Mouse (Mus musculus): ENCODE results near the gene Evc2.
A peak's percentile ranks its signal among the peaks of the same experiment; 100 is the strongest.

Gene Evc2

GRCm38 (mm10) chr5:37338288-37338687 lies at the start of gene Evc2:
Gene Evc2 (plus strand): TSS chr5:37338499.
- DNase-seq (ENCODE audit: low read depth, low spot score), result peak; percentile 87

GRCm38 (mm10) chr5:37289236-37289635 lies 49.1 kb upstream of the Evc2 start:
- DNase-seq (ENCODE audit: low read depth, low spot score), result peak; percentile 78

- DNase-seq (ENCODE audit: low read depth, low spot score), result peak; percentile 50
Measured at GRCm38 (mm10) chr5:37290983-37291382, 47.3 kb upstream of the Evc2 start.

GRCm38 (mm10) chr5:37296717-37297116 lies 41.6 kb upstream of the Evc2 start:
- DNase-seq (ENCODE audit: low read depth, low spot score), result peak; percentile 36

- DNase-seq (ENCODE audit: low read depth, low spot score), result peak; percentile 63
Measured at GRCm38 (mm10) chr5:37298370-37298769, 39.9 kb upstream of the Evc2 start.

- no peak for DNase-seq (ENCODE audit: low read depth, low spot score)
Measured at GRCm38 (mm10) chr5:37310026-37310425, 28.3 kb upstream of the Evc2 start.

- DNase-seq (ENCODE audit: low read depth, low spot score), result no peak
Measured at GRCm38 (mm10) chr5:37312980-37313722, 25.1 kb upstream of the Evc2 start.

- DNase-seq (ENCODE audit: low read depth, low spot score), result no peak
Measured at GRCm38 (mm10) chr5:37318715-37319114, 19.6 kb upstream of the Evc2 start.

- peak; percentile 80 for DNase-seq (ENCODE audit: low read depth, low spot score)
Measured at GRCm38 (mm10) chr5:37320174-37320573, 18.1 kb upstream of the Evc2 start.

- peak; percentile 62 for DNase-seq (ENCODE audit: low read depth, low spot score)
Measured at GRCm38 (mm10) chr5:37320761-37321160, 17.5 kb upstream of the Evc2 start.

GRCm38 (mm10) chr5:37326675-37327074 lies 11.6 kb upstream of the Evc2 start:
- DNase-seq (ENCODE audit: low read depth, low spot score), result no peak

GRCm38 (mm10) chr5:37330449-37331132 lies 7.7 kb upstream of the Evc2 start:
- DNase-seq (ENCODE audit: low read depth, low spot score), result no peak

GRCm38 (mm10) chr5:37331133-37331505 lies 7.2 kb upstream of the Evc2 start:
- no peak for DNase-seq (ENCODE audit: low read depth, low spot score)

- DNase-seq (ENCODE audit: low read depth, low spot score), result no peak
Measured at GRCm38 (mm10) chr5:37332066-37332465, 6.2 kb upstream of the Evc2 start.

- no peak for DNase-seq (ENCODE audit: low read depth, low spot score)
Measured at GRCm38 (mm10) chr5:37335061-37335460, 3.2 kb upstream of the Evc2 start.

- peak; percentile 41 for DNase-seq (ENCODE audit: low read depth, low spot score)
Measured at GRCm38 (mm10) chr5:37336485-37337105, 1.7 kb upstream of the Evc2 start, which contains the start of gene Evc. Gene Evc (minus strand): TSS chr5:37336894.

GRCm38 (mm10) chr5:37337696-37338095 lies 603 bp upstream of the Evc2 start:
- no peak for DNase-seq (ENCODE audit: low read depth, low spot score)

GRCm38 (mm10) chr5:37343962-37344361 lies 5.7 kb downstream of the Evc2 start:
- peak; percentile 62 for DNase-seq (ENCODE audit: low read depth, low spot score)

- peak; percentile 56 for DNase-seq (ENCODE audit: low read depth, low spot score)
Measured at GRCm38 (mm10) chr5:37351791-37352190, 13.5 kb downstream of the Evc2 start.

GRCm38 (mm10) chr5:37354385-37354784 lies 16.1 kb downstream of the Evc2 start:
- peak; percentile 67 for DNase-seq (ENCODE audit: low read depth, low spot score)

GRCm38 (mm10) chr5:37356027-37356426 lies 17.7 kb downstream of the Evc2 start:
- peak; percentile 20 for DNase-seq (ENCODE audit: low read depth, low spot score)

- DNase-seq (ENCODE audit: low read depth, low spot score), result no peak
Measured at GRCm38 (mm10) chr5:37362618-37363017, 24.3 kb downstream of the Evc2 start.

GRCm38 (mm10) chr5:37363284-37363683 lies 25.0 kb downstream of the Evc2 start:
- DNase-seq (ENCODE audit: low read depth, low spot score), result no peak

Data from brain, adult 2 months (tissue).